Mouse (Mus musculus) layer of hippocampus, adult 8-10 months (tissue): ENCODE measurements around the gene Zdhhc13. TPM values are rescaled to one million over a fixed set of nuclear protein-coding genes. Genes with fewer than 3 reads are reported as not detected.

Source experiments
- DNase-seq, 2 experiments: peaks; one replicate each; pipeline ENCODE4 v3.0.0; 2022; ENCODE audit warnings: low spot score in 2 of 2
- total RNA-seq, 4 experiments: library from RNA; stranded (reverse); gene quantifications; 2 replicates each; pipeline ENCODE4 v1.2.4; 2022

Gene Zdhhc13
- total RNA-seq, 4 experiments from 2014 or later, result 20.7 to 25.0 (median 22.7) TPM

- no peak for DNase-seq
Observed at GRCm38 (mm10) chr7:48784773-48785523, 3.9 kb upstream of the Zdhhc13 start.

- no peak for DNase-seq
Observed at GRCm38 (mm10) chr7:48788348-48788747, 455 bp upstream of the Zdhhc13 start.

DNA sequence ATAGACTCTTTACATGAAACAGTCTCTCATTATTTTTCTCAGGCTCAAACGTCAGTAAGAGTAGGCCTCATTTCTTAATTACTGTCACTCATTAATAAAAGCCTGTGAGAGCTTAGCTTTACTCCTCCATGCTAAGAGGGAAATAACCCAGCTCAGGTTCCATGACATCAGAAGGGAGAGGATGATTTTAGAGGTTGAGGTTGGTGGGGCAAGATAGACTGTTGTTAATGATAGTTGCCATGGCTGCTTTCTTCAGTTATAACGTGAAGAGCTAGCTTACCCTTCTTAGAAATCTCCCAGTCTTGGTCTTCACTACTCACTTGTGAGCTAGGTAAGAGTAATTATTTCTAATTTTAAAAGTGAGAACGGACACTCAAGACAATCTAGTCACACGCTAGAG is 1.3 kb downstream of the Zdhhc13 start:
- no peak for DNase-seq

GRCm38 (mm10) chr7:48791412-48791811 is 2.6 kb downstream of the Zdhhc13 start:
- no peak for DNase-seq

- no peak for DNase-seq
Observed at GRCm38 (mm10) chr7:48795130-48795529, 6.3 kb downstream of the Zdhhc13 start.

DNA sequence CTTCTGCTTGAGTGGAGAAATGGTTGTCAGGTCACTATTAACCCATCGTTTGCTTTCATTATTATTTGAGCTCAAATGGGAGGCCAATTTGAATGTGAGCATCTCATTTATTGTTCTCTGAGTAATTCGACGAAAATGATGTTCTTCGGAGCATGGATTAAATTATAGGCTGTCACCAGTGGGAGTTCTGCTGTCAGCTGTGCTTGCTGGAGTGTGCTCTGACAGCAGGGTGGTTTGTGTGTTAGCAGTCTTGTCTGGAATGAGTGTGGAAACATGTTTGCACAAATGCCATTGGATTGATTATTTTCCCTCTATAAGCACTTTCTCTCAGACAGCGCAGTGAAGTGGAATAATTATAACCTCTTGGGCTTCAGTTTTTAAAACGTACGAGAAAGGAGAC is 14.6 kb downstream of the Zdhhc13 start:
- DNase-seq, result no peak

GRCm38 (mm10) chr7:48806587-48806986 is 17.8 kb downstream of the Zdhhc13 start:
- no peak for DNase-seq

- DNase-seq, result no peak
Observed at GRCm38 (mm10) chr7:48810652-48811051, 21.8 kb downstream of the Zdhhc13 start.

- DNase-seq, result no peak
Observed at GRCm38 (mm10) chr7:48812358-48812757, 23.6 kb downstream of the Zdhhc13 start.

GRCm38 (mm10) chr7:48813594-48813993 is 24.8 kb downstream of the Zdhhc13 start:
- no peak for DNase-seq

GRCm38 (mm10) chr7:48821654-48822053 is 32.9 kb downstream of the Zdhhc13 start:
- no peak for DNase-seq

DNA sequence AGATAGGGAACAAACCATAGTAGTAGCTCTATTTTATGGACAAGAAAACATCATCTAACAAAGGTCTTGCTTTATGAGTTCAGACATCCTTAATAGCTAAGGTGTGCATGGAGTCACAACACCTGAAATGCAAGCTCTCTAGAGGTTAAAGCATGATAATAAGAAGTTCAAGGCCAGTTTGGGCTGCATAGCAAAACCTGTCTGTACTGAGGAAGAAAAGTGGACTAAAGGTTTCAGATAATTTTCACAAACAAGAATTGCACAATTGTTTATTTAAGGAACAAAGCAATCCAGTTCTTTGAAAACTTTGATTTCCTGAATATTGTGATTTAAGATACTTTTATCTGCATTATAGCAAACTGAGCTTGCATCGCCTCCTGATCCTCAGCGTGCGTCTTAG is 34.8 kb downstream of the Zdhhc13 start:
- no peak for DNase-seq

DNA sequence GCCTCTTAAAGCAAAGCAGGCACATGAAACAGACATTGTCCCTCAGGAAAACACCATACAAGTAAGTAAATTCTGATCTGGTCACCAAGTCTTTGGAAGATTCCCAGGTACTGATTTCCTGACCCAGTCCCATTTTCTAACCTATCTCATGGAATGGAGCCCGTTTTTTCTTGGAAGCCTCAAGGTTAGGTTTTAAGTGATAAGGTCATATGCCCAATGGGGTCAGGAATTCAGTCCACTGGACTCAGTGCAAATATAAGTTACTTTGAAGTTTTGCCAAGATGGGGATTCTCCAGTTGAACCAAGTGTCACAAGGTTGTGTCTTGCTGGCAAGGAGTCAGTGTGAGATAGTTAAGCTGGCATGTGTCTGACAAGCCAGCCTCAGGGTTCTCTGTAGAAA is 35.9 kb downstream of the Zdhhc13 start:
- DNase-seq, result no peak

DNA sequence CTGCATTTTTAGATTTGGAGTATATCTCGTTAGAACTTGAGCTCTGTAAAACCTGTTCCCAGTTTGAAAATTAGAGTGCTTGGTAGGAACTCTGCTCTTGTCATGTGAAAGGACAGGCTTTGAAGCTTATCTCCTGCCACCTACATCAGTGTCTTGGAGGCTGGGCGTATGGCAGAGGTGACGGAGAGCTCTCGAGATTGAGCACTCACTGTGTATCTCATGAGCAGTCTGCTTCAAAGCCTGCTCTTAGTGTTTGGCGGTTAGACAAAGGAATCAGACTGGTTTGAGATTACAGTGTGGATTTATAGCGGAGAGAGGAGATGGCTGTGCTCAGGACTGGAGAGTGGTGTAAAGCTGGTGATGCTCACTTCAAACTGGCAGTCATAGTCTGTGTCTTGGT is 36.4 kb downstream of the Zdhhc13 start:
- DNase-seq, result no peak

DNA sequence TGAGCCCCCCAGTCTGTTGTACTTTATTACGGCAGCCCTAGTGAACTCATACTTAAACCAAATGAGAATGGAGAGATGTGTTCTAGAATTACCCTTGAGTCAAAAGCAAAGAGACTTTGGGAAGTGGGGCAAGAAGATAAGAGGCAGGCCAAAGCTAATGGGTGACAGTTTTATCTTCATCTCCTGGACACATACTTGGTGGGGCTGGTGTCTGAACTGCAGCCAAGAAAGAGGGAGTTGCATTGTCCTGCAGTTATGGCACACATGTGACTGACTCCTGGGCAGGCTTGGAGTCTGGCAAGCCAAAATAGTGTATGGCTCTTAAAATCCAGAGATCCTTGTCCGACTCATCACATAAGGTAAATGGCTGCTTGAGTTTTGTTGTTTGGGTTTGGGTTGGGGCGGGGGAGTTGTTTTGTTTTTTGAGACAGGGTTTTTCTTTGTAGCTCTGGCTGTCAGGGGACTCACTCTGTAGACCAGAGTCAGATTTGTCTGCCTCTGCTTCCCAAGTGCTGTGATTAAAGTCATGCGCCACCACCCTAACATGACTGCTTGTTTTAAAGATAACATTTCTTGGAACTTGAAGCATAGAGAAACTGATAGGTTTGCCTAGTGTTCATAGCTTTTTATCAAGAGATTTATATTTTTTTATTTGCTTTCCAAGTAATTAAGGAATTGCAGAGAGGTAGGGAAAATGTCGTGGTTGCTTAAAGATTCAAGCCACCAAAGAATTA is 40.5 kb downstream of the Zdhhc13 start:
- DNase-seq, result no peak

DNA sequence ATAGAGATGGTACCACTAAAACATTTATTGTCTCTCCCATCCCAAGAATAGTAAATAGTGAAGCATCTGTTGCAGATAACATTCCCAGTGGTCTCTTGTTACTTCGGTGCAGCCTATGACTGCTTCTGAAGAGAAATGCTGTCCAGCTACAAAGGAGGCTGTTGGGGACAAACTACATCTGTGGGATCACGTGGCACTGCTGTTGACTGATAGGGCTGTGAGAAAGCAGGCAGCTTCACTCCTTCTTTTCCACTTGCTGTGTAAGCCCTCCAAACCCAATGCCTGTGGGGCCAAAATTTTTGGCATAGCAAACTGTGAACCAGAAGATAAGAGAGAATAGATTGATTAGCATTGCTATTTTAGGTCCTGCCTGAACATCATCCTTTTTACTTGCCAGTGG is 41.6 kb downstream of the Zdhhc13 start:
- no peak for DNase-seq

DNA sequence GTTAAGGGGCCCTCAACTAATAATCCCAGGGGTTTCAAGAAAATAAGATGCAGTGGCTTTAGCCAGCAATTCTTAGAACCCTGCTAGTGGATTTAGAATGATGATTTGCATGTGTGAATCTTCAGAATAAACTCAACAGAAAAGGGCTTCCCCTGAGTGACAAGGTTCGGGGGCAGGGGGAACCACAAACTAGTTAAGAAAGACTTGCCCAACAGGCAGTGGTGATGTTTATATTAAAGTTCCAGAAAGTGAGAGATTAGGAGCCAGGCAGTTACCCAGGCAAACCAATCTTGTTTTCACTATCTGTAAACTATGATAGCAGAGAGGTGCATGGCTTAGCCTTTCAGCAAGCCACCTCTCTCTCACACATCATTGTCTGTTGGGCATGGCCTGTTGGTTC is 43.9 kb downstream of the Zdhhc13 start:
- DNase-seq, result no peak

- DNase-seq, result no peak
Observed at GRCm38 (mm10) chr7:48834371-48834970, 45.7 kb downstream of the Zdhhc13 start.

DNA sequence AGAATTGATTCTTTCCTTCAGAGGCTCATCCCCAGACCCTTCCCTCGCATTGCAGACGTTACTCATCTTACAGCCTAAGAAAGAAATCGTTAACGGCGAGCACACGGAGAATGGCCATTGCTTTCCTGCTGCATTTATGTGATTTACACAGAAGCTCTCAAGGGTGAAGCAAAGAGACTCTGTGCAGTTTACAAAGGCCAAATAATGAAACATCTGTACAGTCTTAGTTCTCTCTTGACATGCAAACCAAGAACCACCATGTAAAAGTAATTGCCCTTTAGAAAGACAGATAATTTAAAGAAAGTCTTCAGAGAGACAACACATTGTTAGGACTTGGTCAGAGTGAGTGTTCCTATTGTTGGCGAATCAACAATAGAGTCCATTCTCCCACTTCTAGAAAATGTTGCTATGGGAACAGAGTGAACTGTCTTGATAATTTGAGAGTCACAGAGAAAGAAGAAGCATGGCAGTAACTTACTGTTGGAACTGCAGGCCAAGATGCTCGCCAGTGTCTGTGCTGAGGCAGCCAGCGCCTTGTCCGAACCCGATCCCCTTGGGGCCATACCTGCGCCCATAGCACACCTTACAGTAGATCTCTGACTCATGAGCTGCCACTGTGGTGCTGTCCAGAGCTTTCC is 46.3 kb downstream of the Zdhhc13 start:
- DNase-seq, result no peak

DNA sequence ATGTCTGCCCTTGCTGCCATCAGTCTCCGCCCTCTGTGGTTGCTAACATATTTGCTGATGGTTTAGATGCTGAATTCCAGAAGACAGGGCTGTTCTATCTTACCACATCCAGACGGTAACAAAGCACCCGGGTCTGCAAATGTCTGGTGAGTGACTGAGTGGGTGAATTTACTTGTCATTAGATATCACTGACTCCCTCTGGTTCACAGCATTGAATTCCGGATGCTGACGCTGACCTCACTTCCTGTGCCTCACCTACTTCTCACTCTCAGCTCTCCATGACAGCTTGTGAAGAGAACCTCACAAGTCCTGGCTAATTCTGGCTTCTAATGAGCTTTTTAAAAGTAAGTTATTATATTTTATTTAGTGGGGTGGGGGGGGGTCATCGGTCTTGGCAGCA is 48.1 kb downstream of the Zdhhc13 start:
- DNase-seq, result no peak

DNA sequence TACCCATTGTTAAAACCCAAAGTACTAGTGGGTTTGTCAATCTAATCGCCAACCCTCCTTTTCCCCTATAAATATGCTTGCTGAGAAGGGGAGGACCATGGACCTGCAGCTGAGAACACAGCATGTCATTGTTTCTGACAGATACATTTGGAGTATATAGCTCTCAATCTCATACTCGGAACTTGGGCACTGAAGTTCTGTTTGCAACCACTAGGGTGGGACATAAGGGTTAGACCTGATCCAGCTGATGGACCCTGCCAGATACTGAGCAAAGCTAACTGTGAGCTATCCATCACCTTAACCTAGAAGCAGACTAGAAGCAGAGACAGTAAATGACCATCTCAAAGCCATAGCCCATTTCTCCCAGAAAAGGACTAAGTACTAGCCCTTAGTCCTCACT is 49.6 kb downstream of the Zdhhc13 start:
- DNase-seq, result no peak

GRCm38 (mm10) chr7:48840545-48840944 is 51.7 kb downstream of the Zdhhc13 start:
- no peak for DNase-seq
